Mouse (Mus musculus): ENCODE data around the gene Nebl. TPM values are rescaled to one million over a fixed set of nuclear protein-coding genes. Genes with fewer than 3 reads are reported as not detected.

Nebl gene
- polyA plus RNA-seq, 1 experiment: 42.5 TPM

- no peak for DNase-seq (ENCODE audit: extremely low spot score in 1 of 2, low spot score in 1 of 2)
Observed at GRCm38 (mm10) chr2:17525211-17525610, 206.1 kb downstream of the Nebl start.

- DNase-seq (ENCODE audit: extremely low spot score in 1 of 2, low spot score in 1 of 2): no peak
Observed at GRCm38 (mm10) chr2:17524205-17524978, 206.9 kb downstream of the Nebl start.

- no peak for DNase-seq (ENCODE audit: extremely low spot score in 1 of 2, low spot score in 1 of 2)
Observed at GRCm38 (mm10) chr2:17523791-17524190, 207.5 kb downstream of the Nebl start.

GRCm38 (mm10) chr2:17515686-17516085, 215.6 kb downstream of the Nebl start:
- DNase-seq (ENCODE audit: extremely low spot score in 1 of 2, low spot score in 1 of 2): no peak

GRCm38 (mm10) chr2:17514765-17515164, 216.5 kb downstream of the Nebl start:
- DNase-seq (ENCODE audit: extremely low spot score in 1 of 2, low spot score in 1 of 2): no peak

- DNase-seq (ENCODE audit: extremely low spot score in 1 of 2, low spot score in 1 of 2): no peak
Observed at GRCm38 (mm10) chr2:17509942-17510341, 221.3 kb downstream of the Nebl start.

GRCm38 (mm10) chr2:17507362-17507761, 223.9 kb downstream of the Nebl start:
- DNase-seq (ENCODE audit: extremely low spot score in 1 of 2, low spot score in 1 of 2): no peak

- no peak for DNase-seq (ENCODE audit: extremely low spot score in 1 of 2, low spot score in 1 of 2)
Observed at GRCm38 (mm10) chr2:17504115-17504774, 227.0 kb downstream of the Nebl start.

GRCm38 (mm10) chr2:17501075-17501474, 230.2 kb downstream of the Nebl start:
- DNase-seq (ENCODE audit: extremely low spot score in 1 of 2, low spot score in 1 of 2): no peak

GRCm38 (mm10) chr2:17465517-17466174, 265.6 kb downstream of the Nebl start:
- no peak for DNase-seq (ENCODE audit: extremely low spot score in 1 of 2, low spot score in 1 of 2)

- DNase-seq (ENCODE audit: extremely low spot score in 1 of 2, low spot score in 1 of 2): no peak
Observed at GRCm38 (mm10) chr2:17460434-17460833, 270.8 kb downstream of the Nebl start.

GRCm38 (mm10) chr2:17453676-17454075, 277.6 kb downstream of the Nebl start:
- peak in 1 of 2 experiments; percentile 17 for DNase-seq (ENCODE audit: extremely low spot score in 1 of 2, low spot score in 1 of 2)

- DNase-seq (ENCODE audit: extremely low spot score in 1 of 2, low spot score in 1 of 2): no peak
Observed at GRCm38 (mm10) chr2:17448341-17448740, 282.9 kb downstream of the Nebl start.

GRCm38 (mm10) chr2:17443581-17443980, 287.7 kb downstream of the Nebl start:
- DNase-seq (ENCODE audit: extremely low spot score in 1 of 2, low spot score in 1 of 2): no peak

GRCm38 (mm10) chr2:17438317-17438716, 292.9 kb downstream of the Nebl start:
- DNase-seq (ENCODE audit: extremely low spot score in 1 of 2, low spot score in 1 of 2): no peak

GRCm38 (mm10) chr2:17436739-17437440, 294.4 kb downstream of the Nebl start:
- no peak for DNase-seq (ENCODE audit: extremely low spot score in 1 of 2, low spot score in 1 of 2)

GRCm38 (mm10) chr2:17435217-17435616, 296.0 kb downstream of the Nebl start:
- no peak for DNase-seq (ENCODE audit: extremely low spot score in 1 of 2, low spot score in 1 of 2)

- DNase-seq (ENCODE audit: extremely low spot score in 1 of 2, low spot score in 1 of 2): peak in 1 of 2 experiments; percentile 25
Observed at GRCm38 (mm10) chr2:17429028-17429427, 302.2 kb downstream of the Nebl start.

- DNase-seq (ENCODE audit: extremely low spot score in 1 of 2, low spot score in 1 of 2): no peak
Observed at GRCm38 (mm10) chr2:17428156-17428555, 303.1 kb downstream of the Nebl start.

GRCm38 (mm10) chr2:17422967-17423366, 308.3 kb downstream of the Nebl start:
- DNase-seq (ENCODE audit: extremely low spot score in 1 of 2, low spot score in 1 of 2): peak in 1 of 2 experiments; percentile 77

GRCm38 (mm10) chr2:17415347-17415746, 315.9 kb downstream of the Nebl start:
- DNase-seq (ENCODE audit: extremely low spot score in 1 of 2, low spot score in 1 of 2): no peak

Data from frontal cortex, adult 2 months (tissue).